Mouse (Mus musculus) mesoderm, embryonic 11.5 days (tissue): ENCODE measurements around the gene Pde4c.

Experiments used
- DNase-seq: peaks from one replicate; pipeline ENCODE4 v3.0.0-alpha.2; 2012; ENCODE audit warnings: low read depth, low spot score

The Pde4c gene

DNA sequence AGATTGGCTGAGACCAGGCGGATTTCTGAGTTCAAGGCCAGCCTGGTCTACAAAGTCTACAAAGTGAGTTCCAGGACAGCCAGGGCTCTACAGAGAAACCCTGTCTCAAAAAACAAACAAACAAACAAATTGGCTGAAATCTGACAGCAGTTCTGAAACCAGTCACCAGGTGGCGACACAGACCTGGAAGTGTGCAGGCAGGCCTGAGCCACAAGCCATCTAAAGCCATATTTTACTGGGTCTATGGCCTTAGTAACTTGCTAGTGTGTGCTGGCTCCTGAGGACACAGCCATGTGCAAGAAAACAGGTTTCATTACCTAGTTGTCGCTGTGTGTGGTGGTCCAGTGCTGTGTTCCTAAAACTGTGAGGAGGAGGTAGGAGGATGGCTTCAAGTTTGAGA is 2.8 kb upstream of the Pde4c start:
- peak; percentile 86 for DNase-seq

DNA sequence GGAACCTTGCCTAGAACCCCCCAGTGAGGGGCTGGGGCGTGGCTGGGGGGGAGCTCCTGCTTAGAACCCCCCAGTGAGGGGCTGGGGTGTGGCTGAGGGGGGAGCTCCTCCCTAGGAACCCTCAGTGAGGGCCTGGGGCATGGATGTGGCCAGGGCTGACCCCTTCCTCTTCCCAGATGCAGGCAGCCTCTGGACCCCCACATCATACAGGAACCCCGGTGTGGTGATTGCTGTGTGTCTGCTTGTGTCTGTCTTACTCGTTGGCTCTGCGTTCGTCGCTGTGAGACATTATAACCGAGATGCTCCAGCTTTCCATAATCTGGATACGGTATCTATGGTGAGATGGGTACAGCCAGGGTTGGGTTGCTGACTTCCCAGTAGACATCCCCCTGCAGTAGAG is 1.9 kb upstream of the Pde4c start:
- DNase-seq = no peak

DNA sequence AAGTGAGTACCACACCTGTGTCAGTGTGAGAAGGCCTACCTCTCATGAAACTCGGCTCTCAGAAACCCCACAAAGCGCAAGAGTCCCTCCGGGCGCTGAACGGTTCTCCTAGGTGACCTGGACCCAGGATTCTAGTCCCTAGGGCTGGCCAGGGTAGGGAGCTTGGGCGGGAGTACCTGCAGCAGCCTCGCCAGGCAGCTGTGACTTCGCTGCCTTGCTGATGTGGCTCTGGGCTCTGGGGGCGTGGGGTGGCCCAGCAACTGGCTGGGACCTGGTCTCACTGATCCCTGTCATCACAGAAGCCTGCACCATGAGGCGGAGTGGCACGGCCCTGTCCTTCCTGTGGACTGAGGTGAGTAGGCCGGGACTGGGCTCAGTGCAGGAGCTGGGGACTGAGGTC is 696 bp downstream of the Pde4c start:
- DNase-seq = no peak

DNA sequence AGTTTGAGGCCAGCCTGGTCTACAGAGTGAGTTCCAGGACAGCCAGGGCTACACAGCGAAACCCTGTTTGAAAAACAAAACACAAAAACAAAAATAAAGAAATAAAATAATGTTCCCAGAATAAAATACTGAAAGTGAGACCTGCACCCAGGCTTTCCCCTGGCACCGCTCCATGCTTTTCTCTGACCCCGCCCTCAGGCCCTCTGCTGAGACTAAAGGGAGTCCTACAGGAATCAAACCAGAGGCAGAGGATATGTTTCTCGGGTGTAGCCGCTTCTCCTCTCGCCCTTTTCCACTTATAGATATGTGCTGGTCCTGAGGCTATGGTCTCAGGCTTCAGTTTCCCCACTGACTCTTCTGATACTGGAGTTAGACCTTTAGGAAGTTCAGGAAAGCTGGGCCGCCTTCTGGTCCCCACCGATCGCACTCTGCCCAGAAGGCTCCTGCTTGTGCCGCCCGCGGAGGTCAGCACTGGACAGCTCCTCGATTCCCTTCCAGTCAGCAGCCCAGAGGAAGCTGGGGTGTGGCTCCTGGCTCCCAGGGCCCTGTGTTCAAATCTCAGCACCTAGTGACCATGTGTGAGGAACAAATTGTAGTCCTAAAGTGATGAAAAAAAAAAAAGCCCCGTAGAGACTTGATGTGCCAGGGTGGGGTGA is 2.4 kb downstream of the Pde4c start:
- no peak for DNase-seq

DNA sequence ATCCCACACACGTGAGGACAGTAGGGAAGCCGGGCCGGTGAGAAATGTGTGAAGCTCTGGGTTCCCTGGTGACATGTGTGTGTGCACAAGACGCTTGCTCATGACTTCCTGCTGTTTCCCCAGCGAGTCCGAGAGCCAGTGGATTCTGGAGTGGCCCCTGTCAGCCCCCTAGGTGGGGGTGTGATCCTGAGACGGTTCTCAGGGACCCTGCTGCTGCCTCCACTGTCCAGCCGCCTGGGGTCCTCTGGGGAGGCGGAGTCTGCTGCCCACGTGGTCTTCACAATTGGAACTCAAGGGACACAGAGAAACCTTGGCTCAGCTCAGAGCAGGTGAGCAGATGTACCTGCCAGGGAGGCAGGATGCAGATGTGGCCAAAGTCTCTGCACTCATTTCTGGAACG is 3.2 kb downstream of the Pde4c start:
- no peak for DNase-seq

DNA sequence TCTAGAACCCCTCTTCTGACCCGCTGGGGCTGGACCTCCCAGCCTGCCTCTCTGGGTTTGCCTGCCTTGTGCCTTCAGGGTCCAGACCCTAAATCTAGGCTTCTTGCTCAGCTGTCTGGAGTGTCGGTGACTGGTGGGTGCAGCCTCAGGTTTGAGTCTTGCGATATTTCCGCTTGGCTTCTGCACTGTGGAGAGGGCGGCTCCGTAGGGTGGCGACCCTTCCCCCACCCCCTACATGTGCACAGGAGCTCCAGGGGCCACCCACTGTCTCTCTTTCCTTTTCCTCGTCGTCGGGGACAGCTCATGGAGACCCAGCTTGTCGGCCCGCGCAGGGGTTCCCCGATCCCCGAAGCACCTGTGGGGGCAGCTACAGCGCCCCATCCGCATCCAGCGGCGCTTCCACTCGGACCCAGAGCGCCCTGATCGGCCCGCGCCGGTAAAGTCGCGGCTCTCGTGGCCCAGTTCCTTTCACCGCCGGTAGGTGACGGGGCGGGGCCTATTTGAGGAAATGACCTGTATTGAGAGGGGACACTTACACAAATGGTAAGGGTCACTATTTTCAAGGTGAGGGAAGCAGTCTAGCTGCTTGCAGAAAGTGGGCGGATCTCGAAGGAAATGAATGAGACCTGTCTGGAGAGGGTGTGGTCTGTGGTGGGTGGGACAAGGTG is 6.4 kb downstream of the Pde4c start:
- DNase-seq = no peak

DNA sequence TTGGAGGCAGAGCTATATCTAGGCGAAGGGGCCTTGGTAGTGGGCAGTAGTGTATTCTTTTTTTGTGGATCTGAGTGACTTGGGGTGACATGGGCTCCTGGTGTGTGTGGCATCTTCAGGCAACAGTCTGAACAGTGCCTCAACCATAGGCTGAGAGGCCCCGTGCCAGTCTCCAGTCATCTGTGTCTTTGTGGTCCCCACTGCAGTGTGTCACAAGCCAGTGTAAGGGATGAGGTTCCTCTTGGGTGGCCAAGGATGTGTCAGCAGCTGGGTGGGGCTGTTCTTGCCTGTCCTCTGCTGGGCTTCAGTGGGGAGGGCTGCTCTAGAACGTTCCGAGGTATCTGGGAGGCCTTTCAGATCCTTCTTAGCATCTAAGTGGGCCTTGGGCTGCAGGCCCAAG is 7.4 kb downstream of the Pde4c start:
- no peak for DNase-seq

DNA sequence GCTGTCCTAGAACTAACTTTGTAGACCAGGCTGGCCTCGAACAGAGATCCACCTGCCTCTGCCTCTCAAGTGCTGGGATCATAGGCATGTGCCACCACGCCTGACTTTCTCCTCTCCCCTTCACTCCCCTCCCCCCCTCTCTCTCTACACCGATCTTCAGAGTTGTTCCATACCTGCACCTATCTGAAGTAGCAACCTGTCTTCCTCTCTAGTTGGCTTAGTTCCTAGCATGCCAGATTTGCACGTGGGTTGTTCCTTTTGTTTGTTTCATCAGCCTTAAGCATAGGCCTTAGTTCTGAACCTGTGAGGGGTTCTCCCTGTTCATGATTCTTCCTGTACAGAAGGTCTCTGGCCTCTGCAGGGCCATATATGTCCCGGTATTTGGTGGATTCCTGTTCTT is 14.2 kb downstream of the Pde4c start:
- DNase-seq = no peak

DNA sequence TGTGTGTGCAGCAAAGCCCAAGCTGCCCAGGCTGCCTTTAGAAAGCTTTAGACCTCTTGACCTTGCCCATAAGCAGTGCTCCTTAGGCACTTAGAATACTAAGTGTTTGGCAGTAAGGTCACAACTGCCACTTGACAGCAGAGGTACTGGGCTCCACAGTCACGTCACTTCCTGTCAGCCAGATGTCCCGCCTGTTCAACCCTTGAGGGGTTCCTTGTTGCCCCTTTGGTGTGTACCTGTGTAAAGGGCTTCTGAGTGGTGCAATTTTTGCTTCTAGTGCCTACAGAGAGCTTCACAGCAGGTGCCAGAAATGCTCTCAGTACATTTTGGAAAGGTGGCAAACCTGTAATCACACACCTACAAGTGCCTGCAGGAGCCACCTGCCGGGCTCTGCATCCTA is 14.7 kb downstream of the Pde4c start:
- no peak for DNase-seq

DNA sequence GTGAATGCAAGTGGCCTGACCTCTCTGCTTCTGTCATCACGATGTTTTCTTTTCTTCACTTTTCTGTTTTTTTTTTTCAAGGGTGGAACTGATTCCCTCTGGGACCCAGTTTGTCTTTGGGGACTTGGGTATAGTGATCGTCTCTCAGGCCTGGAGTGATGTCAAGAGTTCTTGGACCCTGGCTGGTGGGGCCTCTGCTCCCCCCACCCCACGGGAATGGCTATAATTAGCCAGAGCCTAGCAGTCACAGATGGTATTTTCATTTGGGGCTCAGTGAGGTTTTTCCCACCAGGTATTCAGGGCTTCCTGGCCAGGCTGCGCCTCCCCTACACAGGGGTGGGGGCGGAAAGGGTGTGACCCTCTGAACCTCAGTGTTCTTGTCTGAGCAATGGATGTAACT is 18.1 kb downstream of the Pde4c start:
- no peak for DNase-seq

DNA sequence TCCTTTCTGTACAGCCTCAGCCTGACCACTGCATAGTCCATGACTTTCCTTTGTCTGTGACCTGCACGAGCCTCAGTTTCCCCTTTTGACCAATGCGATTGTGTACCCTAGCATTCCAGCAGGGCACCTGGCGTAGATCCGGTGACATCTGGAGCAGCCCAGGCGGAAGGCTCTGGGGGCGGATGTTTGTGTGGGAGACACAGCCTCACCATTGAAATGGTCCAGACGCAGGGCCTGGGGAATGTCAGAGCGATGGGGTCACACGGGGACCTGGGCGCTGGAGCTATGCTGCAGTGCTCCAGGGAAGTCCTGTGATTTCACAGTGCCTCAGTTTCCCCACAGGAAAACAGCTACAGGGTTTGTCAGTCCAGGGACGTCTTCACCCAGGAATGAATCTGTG is 18.7 kb downstream of the Pde4c start:
- DNase-seq = no peak

DNA sequence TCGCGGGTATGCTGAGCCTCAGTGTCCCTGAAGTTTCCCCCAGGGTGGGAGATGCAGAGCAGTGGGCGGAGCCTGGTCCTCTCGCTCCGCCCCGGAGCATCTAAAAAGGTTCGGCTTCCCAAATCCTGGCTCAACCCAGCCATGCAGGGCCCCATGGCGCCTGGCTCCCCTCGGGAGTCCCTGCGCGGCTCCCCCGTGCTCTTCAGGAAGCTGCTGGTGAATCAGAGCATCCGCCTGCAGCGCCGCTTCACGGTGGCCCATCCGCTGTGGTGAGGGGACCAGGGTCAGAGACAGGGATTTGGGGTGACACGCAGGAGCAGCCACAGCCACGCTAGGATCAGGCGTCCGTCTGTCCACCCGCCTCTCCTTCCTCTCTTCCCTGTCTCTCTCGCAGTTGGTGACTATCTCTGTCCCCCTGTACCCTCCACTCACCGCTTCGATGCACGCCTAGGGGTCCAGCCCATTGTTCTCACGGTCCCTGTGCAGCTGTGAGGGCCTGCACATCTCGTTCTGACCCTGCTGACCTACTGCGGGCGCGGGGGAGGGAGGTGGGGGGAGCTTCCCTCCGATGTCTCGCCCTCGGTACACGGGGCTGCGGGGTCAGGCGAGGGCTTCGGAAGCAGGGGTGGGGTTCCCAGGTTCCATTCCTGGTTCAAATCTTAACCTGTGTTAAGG is 19.6 kb downstream of the Pde4c start:
- DNase-seq = no peak

DNA sequence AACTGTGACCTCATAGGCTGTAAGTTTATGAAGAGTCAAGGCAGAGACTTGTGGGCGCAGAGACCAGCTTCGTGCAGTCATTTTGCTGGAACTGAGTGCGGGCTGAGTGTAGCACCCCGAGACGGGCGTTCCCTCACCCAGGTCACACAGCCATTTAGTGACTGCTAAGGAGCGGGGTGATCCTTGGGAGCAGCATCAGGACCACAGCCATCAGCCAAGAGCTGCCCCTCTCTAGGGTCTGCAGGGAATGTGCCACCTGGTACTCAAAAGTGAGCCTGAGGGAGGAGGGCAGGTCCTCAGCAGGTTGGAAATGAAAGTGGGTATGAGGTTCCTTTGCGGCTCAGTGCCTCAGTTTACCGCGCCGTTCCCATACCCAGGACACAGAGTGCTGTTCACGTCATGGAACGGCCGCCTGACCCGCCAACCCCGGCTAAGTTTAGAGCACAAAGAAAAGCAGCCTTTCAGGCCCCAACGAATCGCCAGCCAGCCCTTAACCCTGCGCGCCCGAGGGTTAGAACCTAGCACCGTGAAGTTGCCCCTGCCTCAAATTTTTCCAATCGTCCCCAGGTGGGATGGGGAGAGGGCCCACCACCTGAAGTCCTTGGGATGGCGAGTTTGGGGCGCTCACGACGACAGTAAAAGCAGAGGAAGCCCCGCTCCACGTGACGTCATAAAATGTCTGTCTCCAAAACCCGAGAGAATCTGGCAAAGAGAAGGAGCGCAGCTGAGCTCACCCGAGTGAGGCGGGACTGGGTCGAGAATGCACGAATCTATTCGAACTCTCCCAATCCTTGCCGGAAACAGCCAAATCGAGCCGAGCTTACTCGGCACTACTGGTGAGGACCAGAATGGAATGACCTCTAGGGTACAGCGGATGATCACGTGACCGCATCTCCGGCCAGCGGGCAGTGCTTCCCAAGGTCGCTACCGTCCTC is 20.4 kb downstream of the Pde4c start:
- no peak for DNase-seq

DNA sequence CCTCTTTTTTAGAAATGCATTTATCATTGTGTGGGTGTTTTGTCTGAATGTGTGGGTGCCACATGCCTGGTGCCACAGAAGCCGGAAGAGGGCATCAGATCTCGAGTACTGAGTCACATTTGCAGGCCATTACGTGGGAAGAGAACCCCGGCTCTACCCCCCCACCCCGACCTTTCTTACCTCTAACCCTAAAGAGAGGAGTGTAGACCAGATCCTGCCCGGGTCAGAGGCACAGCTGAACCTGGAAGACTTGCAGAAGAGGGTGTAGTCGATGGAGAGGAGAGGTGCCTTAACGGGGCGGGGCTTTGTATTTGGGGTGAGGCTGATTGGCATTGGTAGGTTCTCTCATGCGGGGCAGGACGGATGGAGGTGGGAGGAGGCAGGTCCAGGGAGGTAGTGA is 21.3 kb downstream of the Pde4c start:
- no peak for DNase-seq

DNA sequence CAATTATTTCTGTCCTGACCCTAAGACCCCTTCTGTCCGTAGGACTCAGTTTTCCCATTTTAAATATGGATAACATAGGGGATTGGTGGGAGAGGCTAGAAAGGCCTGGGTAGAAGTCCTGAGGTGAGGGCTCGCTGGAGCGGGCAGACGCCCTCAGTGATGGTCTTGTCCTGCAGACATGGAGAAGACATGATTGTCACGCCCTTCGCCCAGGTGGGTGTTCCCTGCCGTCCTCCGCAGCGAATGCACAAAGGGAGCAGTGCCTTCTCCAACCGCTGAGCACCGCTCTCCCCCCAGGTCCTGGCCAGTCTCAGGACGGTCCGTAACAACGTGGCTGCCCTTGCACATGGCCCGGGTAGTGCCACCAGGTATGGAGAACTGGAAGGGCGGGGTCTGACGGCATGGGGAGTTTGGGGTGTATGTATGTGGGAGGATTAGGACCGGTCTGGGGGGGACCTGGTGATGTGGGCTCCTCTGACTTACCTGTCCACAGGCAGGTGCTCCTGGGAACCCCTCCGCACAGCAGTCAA is 22.2 kb downstream of the Pde4c start:
- DNase-seq = no peak

DNA sequence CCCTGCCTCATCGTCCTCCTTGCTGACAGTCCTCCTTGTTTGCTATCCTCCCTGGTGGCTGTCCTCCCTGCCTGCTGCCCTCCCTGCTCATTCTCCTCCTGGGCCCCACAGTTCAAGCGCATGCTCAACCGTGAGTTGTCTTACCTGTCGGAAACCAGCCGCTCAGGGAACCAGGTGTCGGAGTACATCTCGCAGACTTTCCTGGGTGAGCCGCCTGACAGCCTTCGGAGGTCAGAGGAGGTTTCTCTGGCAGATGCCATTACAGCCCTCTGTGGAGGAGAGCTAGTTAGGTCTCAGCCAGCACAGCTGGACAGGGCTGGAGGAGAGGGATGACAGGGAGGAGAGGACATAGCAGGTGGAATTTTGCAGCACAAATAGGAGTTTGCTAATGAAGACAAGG is 23.2 kb downstream of the Pde4c start:
- DNase-seq = no peak

DNA sequence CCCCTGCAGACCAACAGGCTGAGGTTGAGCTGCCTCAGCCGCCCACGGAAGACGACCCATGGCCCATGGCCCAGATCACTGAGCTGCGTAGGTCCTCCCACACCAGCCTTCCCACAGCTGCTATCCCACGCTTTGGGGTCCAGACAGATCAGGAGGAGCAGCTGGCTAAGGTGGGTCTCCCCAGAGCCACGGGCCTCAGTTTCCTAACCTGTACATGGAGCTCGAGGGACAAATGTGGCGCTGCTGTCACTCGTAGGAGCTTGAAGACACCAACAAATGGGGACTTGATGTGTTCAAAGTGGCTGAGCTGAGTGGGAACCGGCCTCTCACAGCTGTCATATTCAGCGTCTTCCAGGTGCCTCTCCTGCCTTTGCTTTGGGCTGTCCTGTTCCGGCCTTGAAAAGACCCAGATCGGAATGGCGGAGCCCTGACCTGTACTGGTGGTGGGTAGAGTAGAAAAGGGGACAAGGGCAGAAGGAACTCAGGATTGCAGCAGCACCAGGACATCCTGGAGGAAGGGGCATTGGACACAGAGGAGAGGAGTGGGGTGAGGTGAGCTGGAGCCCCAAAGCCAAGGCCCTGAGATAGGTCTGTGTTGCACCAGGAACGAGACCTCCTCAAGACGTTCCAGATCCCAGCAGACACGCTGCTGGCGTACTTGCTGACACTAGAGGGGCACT is 23.8 kb downstream of the Pde4c start:
- no peak for DNase-seq

DNA sequence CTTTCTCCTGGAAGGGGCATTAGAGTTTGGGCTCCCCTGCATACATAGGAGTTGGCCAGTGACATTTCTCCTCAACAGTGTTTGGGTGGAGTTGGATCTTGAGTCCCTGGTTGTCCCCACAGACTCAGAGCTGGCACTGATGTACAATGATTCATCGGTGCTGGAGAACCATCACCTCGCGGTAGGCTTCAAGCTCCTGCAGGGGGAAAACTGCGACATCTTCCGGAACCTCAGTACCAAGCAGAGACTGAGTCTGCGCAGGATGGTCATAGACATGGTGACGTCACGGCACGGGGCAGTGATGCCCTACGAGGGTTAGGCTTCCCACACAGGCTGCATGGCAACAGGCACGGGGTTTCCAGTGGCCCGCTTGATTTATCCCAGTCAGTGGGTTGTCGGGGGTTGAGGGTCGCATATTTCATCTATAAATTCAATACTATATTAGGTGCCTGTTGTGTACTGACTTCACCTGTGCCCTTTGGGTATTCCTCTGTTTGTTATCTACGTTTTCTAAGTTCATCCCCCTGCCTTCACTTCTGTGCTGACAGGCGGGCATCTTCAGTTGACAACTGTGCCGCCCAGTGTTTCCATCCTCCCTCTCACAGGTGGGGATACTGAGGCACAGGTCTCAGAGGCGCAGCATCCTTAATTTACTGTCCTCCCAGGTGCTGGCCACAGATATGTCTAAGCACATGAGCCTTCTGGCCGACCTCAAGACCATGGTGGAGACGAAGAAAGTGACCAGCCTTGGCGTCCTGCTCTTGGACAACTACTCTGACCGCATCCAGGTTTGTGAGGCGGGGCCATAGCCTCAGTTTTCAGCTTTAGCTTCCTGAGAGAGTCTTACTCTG is 25.0 kb downstream of the Pde4c start:
- no peak for DNase-seq

DNA sequence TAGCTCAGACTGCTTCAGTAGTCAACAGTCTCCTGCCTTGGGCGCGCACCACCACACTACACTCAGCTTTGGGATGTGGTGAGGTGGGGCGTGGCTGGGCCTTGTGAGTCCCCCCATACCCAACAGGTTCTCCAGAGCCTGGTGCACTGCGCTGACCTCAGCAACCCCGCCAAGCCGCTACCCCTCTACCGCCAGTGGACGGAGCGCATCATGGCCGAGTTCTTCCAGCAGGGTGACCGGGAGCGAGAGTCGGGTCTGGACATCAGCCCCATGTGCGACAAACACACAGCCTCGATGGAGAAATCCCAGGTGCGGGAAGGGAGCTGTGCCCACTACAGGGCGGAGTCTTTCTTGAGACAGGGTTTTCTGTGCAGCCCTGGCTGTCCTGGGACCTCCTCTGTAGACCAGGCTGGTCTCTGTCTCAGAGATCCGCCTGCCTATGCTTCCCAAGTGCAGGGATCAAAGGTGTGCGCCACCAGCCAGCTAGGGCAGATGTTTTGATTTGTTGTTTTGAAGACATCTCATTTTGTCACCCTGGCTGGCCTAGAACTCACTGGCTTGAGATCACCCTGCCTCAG is 25.7 kb downstream of the Pde4c start:
- DNase-seq = no peak

DNA sequence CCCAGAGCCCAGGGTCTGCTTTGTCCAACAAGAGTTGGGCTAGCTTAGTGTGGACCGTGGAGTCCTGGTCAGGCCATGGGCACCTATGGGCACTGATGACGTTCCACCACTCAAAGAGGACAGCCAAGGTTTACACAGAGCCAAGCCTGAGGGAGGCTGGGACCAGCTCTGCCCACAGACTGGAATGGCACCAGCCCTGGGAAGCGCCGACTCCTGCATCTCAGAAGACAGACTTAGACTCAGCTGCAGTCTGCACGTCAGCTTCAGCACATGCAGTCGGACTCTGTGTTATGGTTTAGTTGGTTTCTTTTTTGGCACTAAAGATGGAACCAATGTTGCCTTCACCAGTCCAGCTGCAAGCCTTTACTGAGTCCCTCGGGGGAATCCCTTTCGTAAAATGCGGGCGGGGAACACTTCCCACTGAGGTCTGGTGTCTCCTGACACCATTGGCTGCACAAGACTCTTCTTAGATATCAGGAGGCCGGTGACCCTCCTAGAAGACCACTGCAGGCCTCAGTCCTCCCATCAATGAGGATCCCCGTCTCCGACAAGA is 26.7 kb downstream of the Pde4c start:
- DNase-seq = no peak
